Mouse (Mus musculus) megakaryocyte-erythroid progenitor cell, adult 5-6 weeks (primary cell): Measurements from ENCODE around the gene Aff1. TPM values are rescaled to one million over a fixed set of nuclear protein-coding genes. Genes with fewer than 3 reads are reported as not detected.

Experiments
- ATAC-seq: replicated peaks from 2 replicates; pipeline ENCODE4 v1.8.0; 2016; ENCODE audit warnings: mild to moderate bottlenecking, inconsistent platforms; ENCODE audit not compliant: severe bottlenecking, poor library complexity, low FRiP score, low TSS enrichment
- total RNA-seq, 2 experiments: library from RNA; stranded (forward) in 1 of 2; stranded (reverse) in 1 of 2; fragments of 200-1000, 215-1000 nt in 1 of 2; fragments of >200 nt in 1 of 2; fragmentation: Nextera tagmentation in 1 of 2; gene quantifications; 2 replicates each; pipeline ENCODE4 v1.2.3; 2014 to 2017

Gene Aff1
- total RNA-seq, 2 experiments from 2014 or later, result 15.6 to 58.0 TPM

GRCm38 (mm10) chr5:103722721-103723120 lies 30.5 kb downstream of the Aff1 start:
- no peak for ATAC-seq

- no peak for ATAC-seq
Observed at GRCm38 (mm10) chr5:103724384-103724783, 32.2 kb downstream of the Aff1 start.

- ATAC-seq, result no peak
Observed at GRCm38 (mm10) chr5:103724823-103725222, 32.6 kb downstream of the Aff1 start.

DNA sequence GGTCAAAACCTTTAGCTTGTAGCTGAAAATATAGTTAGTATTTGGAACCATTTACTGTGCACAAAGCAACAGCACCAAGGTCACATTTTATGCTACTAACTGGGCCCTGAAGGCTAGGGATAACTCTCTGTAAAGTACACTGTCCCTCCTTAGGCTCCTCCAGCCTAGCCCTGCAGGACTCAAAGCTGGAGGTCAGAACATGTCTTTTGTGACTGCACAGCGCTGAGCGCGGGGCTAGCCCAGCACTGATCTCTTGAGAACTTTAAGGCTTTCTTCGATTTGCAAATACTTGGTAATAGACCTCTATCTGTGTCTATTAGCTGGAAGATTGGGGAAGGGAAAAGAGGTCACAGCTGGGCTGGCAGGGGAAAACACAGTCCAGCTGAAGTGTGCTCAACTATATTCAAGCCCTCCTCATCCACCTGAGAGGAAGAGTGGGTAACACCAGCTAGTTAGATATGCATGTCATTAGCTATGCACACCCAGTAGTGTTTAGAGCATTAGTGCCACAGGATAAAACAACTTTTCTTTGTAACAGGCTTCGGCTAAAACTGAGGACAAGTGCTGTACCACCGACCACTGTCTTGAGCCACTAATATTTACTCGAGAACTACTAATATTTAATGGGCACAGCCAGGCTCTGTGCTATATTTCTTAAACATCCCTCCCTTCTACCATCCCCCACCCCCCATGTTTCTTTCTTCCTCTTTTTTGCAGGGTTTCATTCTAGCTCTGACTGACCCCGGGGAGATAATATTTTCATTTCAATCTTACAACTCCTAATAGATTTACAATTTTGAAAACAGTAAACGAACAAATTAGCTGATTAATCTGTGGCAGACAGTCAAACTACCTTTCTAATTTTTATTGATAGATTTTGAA lies 33.3 kb downstream of the Aff1 start:
- no peak for ATAC-seq

GRCm38 (mm10) chr5:103726281-103726938 lies 34.2 kb downstream of the Aff1 start:
- no peak for ATAC-seq

DNA sequence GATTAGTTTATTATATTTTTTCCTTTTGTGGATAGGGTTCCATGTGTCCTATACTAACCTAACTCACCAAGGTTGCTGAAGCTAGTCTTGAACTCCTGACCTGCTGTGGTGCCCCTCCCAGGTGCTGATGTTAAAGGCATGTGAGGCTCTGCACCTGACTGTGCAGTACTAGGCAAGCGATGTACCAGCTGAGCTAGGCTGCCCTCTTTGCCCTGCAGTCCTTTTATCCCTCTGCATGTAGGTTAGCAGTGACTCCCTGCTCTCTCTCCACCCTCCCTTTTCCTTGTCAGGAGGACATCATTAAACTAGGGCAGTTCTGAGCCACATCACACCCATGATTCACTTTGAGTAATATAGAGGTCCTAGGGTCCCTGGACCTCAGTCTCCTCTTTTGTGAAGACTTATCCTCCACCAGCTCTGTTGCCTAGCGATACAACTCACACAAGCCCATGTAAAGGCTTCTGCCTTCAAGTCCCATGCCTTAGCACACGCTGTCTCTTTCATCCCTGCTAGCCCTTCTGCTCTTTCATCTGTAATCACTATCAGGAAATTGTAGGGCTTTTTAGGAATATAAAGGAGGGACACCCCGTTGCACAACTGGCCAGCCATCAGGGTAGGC lies 35.7 kb downstream of the Aff1 start:
- ATAC-seq, result no peak

DNA sequence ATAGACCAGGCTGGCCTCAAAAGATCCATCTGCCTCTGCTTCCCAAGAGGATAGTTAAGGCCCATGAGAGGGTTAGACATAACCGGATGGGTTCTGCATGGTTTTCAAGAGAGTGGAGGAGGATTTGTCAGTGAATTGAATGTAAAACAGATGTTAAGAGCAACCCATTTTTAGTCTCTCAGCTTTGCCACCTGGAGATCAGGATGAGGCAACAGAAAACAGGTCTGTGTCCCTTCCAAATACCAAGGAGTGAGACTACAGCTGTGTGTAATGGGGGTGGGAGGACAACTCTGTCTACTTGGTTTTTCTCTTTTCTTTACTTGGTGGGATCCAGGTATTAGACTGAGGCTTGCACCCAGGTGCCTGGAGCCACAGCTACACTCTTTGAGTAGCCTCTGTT lies 37.1 kb downstream of the Aff1 start:
- ATAC-seq, result no peak

- ATAC-seq, result no peak
Observed at GRCm38 (mm10) chr5:103730142-103730541, 38.0 kb downstream of the Aff1 start.

DNA sequence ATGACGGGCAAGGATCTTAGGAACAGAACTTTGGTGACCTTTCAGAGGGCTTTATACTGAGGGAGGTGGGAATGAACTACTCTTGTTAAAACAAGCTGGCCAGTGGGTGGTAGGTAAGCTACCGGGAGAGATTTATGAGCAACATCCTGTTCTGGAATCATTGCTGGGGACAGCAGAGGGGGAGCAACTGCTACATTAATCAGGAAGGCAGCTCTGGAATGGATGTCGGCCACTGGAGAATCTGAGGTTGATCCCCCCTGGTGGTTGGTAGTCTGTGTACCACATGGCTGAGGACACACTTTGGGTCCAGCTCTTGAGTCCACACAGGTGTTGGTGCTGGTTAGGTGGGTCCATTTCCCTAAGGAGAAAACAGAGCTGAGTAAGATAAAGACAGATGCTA lies 38.6 kb downstream of the Aff1 start:
- no peak for ATAC-seq

DNA sequence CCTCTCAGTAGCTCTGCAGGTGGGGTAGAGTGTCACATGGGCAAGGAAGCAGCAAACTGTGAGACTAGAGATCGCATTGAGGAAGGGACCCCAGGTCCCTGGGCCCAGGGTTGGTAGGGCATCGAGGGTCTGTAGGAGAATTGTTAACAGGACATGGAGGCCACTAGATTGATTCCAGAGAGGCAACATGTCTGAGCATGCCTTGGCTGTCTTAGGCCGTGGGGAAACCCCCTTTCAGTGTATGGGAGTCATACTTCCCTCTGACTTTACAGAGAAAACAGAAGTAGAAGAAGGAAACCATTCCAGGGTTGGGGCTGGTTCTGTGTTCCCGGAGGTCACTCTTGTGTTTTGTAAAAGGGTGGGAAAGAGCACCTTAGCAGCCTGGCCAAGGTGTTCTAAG lies 40.4 kb downstream of the Aff1 start:
- no peak for ATAC-seq

DNA sequence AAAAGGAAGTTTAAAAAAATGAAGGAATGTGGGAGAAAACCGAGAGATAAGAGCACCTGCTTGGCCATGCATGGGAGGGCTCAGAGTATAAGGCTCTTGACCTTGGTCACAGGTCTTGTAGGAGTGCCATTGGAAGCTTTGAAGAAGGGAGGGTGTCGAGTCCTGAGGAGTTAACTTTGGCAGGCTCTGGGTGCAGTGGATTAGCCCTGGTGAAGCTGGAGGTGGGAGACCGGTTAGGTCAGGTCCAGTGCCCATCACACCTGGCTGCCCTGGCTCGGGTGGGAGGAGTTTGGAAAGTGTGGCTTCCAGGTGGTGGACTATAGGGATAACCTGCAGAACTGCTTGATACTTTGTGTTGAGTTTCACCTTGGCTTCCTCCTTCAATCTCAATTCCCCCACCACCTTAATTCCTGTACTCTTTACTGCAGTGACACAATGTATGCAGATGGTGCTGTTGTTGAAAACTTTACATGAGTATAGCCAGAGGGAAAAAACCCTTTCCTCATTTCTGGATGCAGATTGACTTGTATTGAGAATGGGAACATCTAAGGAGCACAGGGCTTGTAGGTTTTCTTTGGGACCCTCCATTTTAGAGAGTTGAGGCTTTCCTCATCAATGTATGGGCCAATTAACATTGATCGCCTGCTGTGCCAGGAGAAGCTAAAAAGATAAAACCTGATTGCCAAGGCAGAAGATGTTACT lies 43.4 kb downstream of the Aff1 start:
- no peak for ATAC-seq

- no peak for ATAC-seq
Observed at GRCm38 (mm10) chr5:103736553-103737207, 44.5 kb downstream of the Aff1 start.

DNA sequence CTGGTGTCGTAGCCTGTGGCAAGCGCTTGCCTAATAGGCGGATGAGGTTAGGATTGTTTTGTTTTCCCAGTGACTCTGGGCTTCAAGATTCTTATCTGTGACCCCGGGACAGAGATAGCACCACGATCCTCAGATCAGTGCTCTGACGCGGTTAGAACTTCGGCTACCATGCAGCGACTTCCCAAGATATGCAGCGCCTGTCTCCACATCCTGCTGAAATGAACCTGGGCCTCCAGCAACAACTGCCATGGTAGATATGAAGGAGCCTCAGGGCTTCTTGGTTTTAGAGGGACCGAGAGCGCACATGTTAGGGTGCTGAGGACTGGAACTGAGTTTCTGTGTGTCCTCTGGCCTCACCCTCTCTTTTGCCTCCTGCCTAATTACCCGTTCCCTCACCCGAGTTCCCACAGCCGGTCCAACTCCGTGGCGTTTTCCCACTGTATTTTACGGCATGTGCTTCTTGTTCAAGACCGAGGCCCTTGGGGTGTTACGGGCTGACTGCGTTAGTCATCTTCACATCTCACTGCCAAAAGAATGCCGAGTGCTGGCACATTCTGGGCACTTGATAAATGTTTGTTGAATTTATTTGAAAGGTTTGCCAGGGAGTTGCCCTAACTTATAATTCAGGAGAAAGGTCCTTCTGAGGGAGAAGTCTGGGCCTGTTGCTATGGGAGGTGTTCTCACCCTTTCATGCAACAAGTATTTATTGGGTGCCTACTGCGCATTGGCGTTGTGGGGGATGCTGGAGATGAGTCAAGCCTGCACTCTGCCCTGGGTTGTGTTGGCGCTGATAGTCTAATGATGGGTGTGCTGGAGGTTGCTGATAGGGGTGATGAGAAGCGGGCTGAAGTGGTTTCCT lies 45.3 kb downstream of the Aff1 start:
- ATAC-seq, result peak; percentile 88

DNA sequence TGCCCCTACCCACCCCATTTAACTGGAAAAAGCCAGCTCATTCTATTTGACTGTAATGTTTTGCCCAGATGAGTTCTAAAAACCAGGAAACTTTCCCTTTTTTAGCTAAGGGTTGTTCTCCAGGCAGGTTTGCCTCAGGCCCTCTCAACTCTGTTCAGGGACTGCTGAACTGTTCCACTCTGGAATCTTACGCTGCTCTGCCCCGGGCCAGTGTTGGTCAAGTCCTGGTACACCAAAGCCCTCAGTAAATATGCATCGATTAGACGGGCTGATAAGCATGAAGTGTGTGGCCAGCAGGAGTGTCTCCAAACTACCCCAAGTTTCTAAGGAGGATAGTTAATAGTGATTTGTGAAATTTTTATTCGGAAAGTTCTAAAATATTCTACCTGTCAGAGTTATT lies 46.3 kb downstream of the Aff1 start:
- no peak for ATAC-seq

GRCm38 (mm10) chr5:103739163-103739562 lies 47.0 kb downstream of the Aff1 start:
- ATAC-seq, result 0 out of 2 replicates have a peak, but pooled peaks have one; percentile 6

- no peak for ATAC-seq
Observed at GRCm38 (mm10) chr5:103740093-103740902, 48.1 kb downstream of the Aff1 start.

GRCm38 (mm10) chr5:103740903-103741246 lies 48.7 kb downstream of the Aff1 start:
- ATAC-seq, result no peak

GRCm38 (mm10) chr5:103741443-103741842 lies 49.3 kb downstream of the Aff1 start:
- no peak for ATAC-seq
